Mouse (Mus musculus) heart, adult 2 months (tissue): ENCODE results near the gene Rapgefl1. TPM values are rescaled to one million over a fixed set of nuclear protein-coding genes. Genes with fewer than 3 reads are reported as not detected.
A peak's percentile ranks its signal among the peaks of the same experiment; 100 is the strongest.

Experiments used
- DNase-seq, 2 experiments: peaks; one replicate each; pipeline ENCODE4 v3.0.0; 2021
- H3K27ac ChIP-seq: fragments of 200-600 bp; 2 replicates; pipeline ENCODE4 v1.8.1; 2022
- H3K27me3 ChIP-seq: fragments of 200-500 bp; 2 replicates; pipeline ENCODE4 v1.6.1; 2012; ENCODE audit warnings: mild to moderate bottlenecking, low read length, inconsistent platforms, mixed read lengths; ENCODE audit not compliant: control insufficient read depth, insufficient read depth
- H3K36me3 ChIP-seq: fragments of 200-500 bp; 2 replicates; pipeline ENCODE4 v1.6.1; 2012; ENCODE audit warnings: low read length, inconsistent platforms; ENCODE audit not compliant: control insufficient read depth, insufficient read depth
- H3K4me1 ChIP-seq: fragments of 200-500 bp; 2 replicates; pipeline ENCODE4 v1.6.1; 2011; ENCODE audit warnings: low read length; ENCODE audit not compliant: control insufficient read depth, insufficient read depth
- H3K4me3 ChIP-seq: fragments of 200-600 bp; 2 replicates; pipeline ENCODE4 v1.8.1; 2022
- H3K79me2 ChIP-seq: fragments of 200-500 bp; replicated peaks from 2 replicates; pipeline ENCODE4 v1.6.1; 2012; ENCODE audit warnings: mild to moderate bottlenecking, inconsistent platforms, low read length, moderate library complexity, mixed read lengths; ENCODE audit not compliant: control insufficient read depth, insufficient read depth
- H3K9ac ChIP-seq: fragments of 200-500 bp; 2 replicates; pipeline ENCODE4 v1.6.1; 2012; ENCODE audit warnings: low read depth, mild to moderate bottlenecking, control low read depth, inconsistent platforms, low read length, mixed read lengths
- CTCF ChIP-seq: fragments of 200-600 bp; IDR thresholded peaks from 2 replicates; pipeline ENCODE4 v1.8.1; 2022; ENCODE audit warnings: antibody characterized with exemption, mild to moderate bottlenecking, moderate library complexity
- EP300 ChIP-seq: fragments of 200-500 bp; IDR thresholded peaks from 2 replicates; pipeline ENCODE4 v1.6.1; 2011; ENCODE audit warnings: low read depth, low read length, control low read depth; ENCODE audit not compliant: insufficient read depth
- POLR2A ChIP-seq: fragments of 200-500 bp; IDR thresholded peaks from 2 replicates; pipeline ENCODE4 v1.6.1; 2011; ENCODE audit warnings: mild to moderate bottlenecking, low read depth, low read length, control low read depth; ENCODE audit not compliant: insufficient read depth
- WGBS: fragments of 180-500 bp; shearing (Covaris S2); methylation state at CpG from one replicate; pipeline ENCODE4 v1.1.7; 2018; 5-methylcytosine and 5-hydroxymethylcytosine counted together
- intact Hi-C: fragments of 180-260 bp; cut with DNase I; formaldehyde crosslinking; loops from one replicate; pipeline ENCODE4 v1.15.1; 2025
- polyA plus RNA-seq: library from polyadenylated mRNA; depleted of rRNA; stranded (reverse); fragments of >200 nt; gene quantifications from 2 replicates; pipeline ENCODE4 v1.2.3, GENCODE M21; 2012
- total RNA-seq, 2 experiments: library from RNA; stranded (reverse); gene quantifications; 2 replicates each; pipeline ENCODE4 v1.2.3; 2021

The Rapgefl1 gene
- total and polyA plus RNA-seq, 3 experiments = 0.50 to 3.0 (median 0.77) TPM

GRCm38 (mm10) chr11:98789824-98790223, 46.8 kb upstream of the Rapgefl1 start:
- no peaks in the 10 kb centered on the region for H3K27me3 ChIP-seq
- TF ChIP-seq CTCF (no peak), POLR2A (no peak), EP300 (no peak)
- H3K9ac ChIP-seq = no peak overlapping the region
- peak overlapping the region; percentile 61; the same call in 1 of the 2 replicates for H3K4me3 ChIP-seq
- intact Hi-C loops = no loop called here
- 36% methylated on average over 5 of the region's 5 CpGs for WGBS
- peak overlapping the region; percentile 99 for H3K27ac ChIP-seq
- no peaks in the 10 kb centered on the region for H3K79me2 ChIP-seq
- H3K36me3 ChIP-seq = peaks cover 3% of the 10 kb centered on the region; the same call in 1 of the 2 replicates
- peaks cover 22% of the 10 kb centered on the region for H3K4me1 ChIP-seq
- no peak for DNase-seq

- H3K79me2 ChIP-seq = no peaks in the 10 kb centered on the region
- TF ChIP-seq CTCF (no peak), EP300 (no peak), POLR2A (no peak)
- DNase-seq = no peak
- no peak overlapping the region for H3K4me3 ChIP-seq
- H3K27me3 ChIP-seq = no peaks in the 10 kb centered on the region
- H3K4me1 ChIP-seq = peaks cover 17% of the 10 kb centered on the region
- WGBS = 87% methylated on average over 5 of the region's 5 CpGs
- no peak overlapping the region for H3K27ac ChIP-seq
- intact Hi-C loops = no loop called here
- H3K9ac ChIP-seq = no peak overlapping the region
- peaks cover 2% of the 10 kb centered on the region; the same call in 1 of the 2 replicates for H3K36me3 ChIP-seq
These were observed 45.9 kb upstream of the Rapgefl1 start for GRCm38 (mm10) chr11:98790631-98791205.

- intact Hi-C loops = no loop called here
- TF ChIP-seq POLR2A = no peak
- TF ChIP-seq EP300 = no peak
- Histone ChIP-seq H3K4me3 (no peak overlapping the region), H3K36me3 (peaks cover 2% of the 10 kb centered on the region; the same call in 1 of the 2 replicates), H3K9ac (no peak overlapping the region), H3K27ac (no peak overlapping the region), H3K4me1 (peaks cover 15% of the 10 kb centered on the region), H3K79me2 (peaks cover 4% of the 10 kb centered on the region; the same call in 1 of the 2 replicates), H3K27me3 (no peaks in the 10 kb centered on the region)
- WGBS = 78% methylated on average over 1 of the region's 1 CpGs
- no peak for DNase-seq
These were observed 45.1 kb upstream of the Rapgefl1 start for GRCm38 (mm10) chr11:98791448-98791847.

- intact Hi-C loops = no loop called here
- H3K36me3 ChIP-seq = peaks cover 2% of the 10 kb centered on the region; the same call in 1 of the 2 replicates
- WGBS = 28% methylated on average over 4 of the region's 4 CpGs
These were observed 44.5 kb upstream of the Rapgefl1 start for GRCm38 (mm10) chr11:98792081-98792480.

GRCm38 (mm10) chr11:98794469-98795014, 42.0 kb upstream of the Rapgefl1 start:
- Histone ChIP-seq H3K4me1 (peaks cover 9% of the 10 kb centered on the region), H3K27ac (peak overlapping the region; percentile 94), H3K4me3 (peak overlapping the region; percentile 79), H3K9ac (peak overlapping the region; percentile 100), H3K36me3 (peaks cover 8% of the 10 kb centered on the region), H3K79me2 (peaks cover 6% of the 10 kb centered on the region), H3K27me3 (no peaks in the 10 kb centered on the region)
- peak; percentile 58 for TF ChIP-seq CTCF
- TF ChIP-seq POLR2A = no peak; the same call in 1 of the 2 replicates
- DNase-seq = peak; percentile 87 to 89
- under 1% methylated on average over 27 of the region's 30 CpGs for WGBS
- intact Hi-C loops = loop anchor here (2.0 kb wide), 1 partner anchor 34 kb away; no protein-coding TSS in a partner anchor

More at GRCm38 (mm10) chr11:98792081-98792480, 44.5 kb upstream of the Rapgefl1 start:
- Histone ChIP-seq H3K27me3 (no peaks in the 10 kb centered on the region), H3K79me2 (peaks cover 6% of the 10 kb centered on the region; the same call in 1 of the 2 replicates), H3K4me1 (peaks cover 14% of the 10 kb centered on the region), H3K4me3 (no peak overlapping the region), H3K9ac (no peak overlapping the region), H3K27ac (no peak overlapping the region)
- no peak for DNase-seq
- TF ChIP-seq EP300 (no peak), POLR2A (no peak), CTCF (no peak)

- Histone ChIP-seq H3K27me3 (no peaks in the 10 kb centered on the region), H3K4me1 (peaks cover 9% of the 10 kb centered on the region), H3K9ac (peak within 1 kb of the TSS; percentile 100), H3K4me3 (peak within 1 kb of the TSS; percentile 79), H3K36me3 (peaks cover 8% of the 10 kb centered on the region), H3K79me2 (peaks cover 6% of the 10 kb centered on the region), H3K27ac (peak within 1 kb of the TSS; percentile 94)
- DNase-seq = peak; percentile 92 to 94
- under 1% methylated on average over 66 of the region's 89 CpGs for WGBS
- TF ChIP-seq CTCF (no peak), POLR2A (peak; percentile 60; the same call in 1 of the 2 replicates)
- intact Hi-C loops = loop anchor here (2.0 kb wide), 1 partner anchor 34 kb away; no protein-coding TSS in a partner anchor
These were observed 41.4 kb upstream of the Rapgefl1 start, which contains the start of gene Msl1 for GRCm38 (mm10) chr11:98795015-98795713. Gene Msl1, plus strand, starts transcription at chr11:98795516.
